Mouse (Mus musculus) myocyte (in vitro differentiated cells): ENCODE measurements around the gene Igfbp2. TPM values are rescaled to one million over a fixed set of nuclear protein-coding genes. Genes with fewer than 3 reads are reported as not detected.
A peak's percentile ranks its signal among the peaks of the same experiment; 100 is the strongest.

Experiments
- H3K27me3 ChIP-seq: one replicate; pipeline ENCODE4 v1.6.1; 2011; ENCODE audit not compliant: control insufficient read depth, insufficient read depth, insufficient read length
- H3K36me3 ChIP-seq: one replicate; pipeline ENCODE4 v1.6.1; 2011; ENCODE audit not compliant: control insufficient read depth, insufficient read depth
- H3K4me2 ChIP-seq: one replicate; pipeline ENCODE4 v1.6.1; 2011; ENCODE audit warnings: low read depth, control low read depth
- H3K4me3 ChIP-seq: one replicate; pipeline ENCODE4 v1.5.1; 2011; ENCODE audit warnings: mild to moderate bottlenecking, control low read depth, moderate library complexity
- H3K79me2 ChIP-seq: one replicate; pipeline ENCODE4 v1.6.1; 2011; ENCODE audit not compliant: control insufficient read depth, insufficient read depth
- H3ac ChIP-seq: one replicate; pipeline ENCODE4 v1.6.1; 2011; ENCODE audit not compliant: control insufficient read depth, insufficient read length
- CEBPB ChIP-seq: IDR thresholded peaks from 2 replicates; pipeline ENCODE4 v1.6.1; 2011; ENCODE audit warnings: mild to moderate bottlenecking, moderate library complexity; ENCODE audit not compliant: poor library complexity, insufficient read depth, severe bottlenecking
- E2F4 ChIP-seq: IDR thresholded peaks from one replicate; pipeline ENCODE4 v1.6.1; 2011; ENCODE audit warnings: mild to moderate bottlenecking, control low read depth, moderate library complexity; ENCODE audit not compliant: insufficient read depth
- MAX ChIP-seq: IDR thresholded peaks from one replicate; pipeline ENCODE4 v1.6.1; 2011; ENCODE audit warnings: low read depth, mild to moderate bottlenecking, control low read depth
- MYOD1 ChIP-seq, 3 experiments: IDR thresholded peaks; one replicate each; pipeline ENCODE4 v1.6.1; 2011; ENCODE audit warnings: control low read depth in 2 of 3, low read depth in 2 of 3, mild to moderate bottlenecking in 2 of 3, moderate library complexity in 1 of 3; ENCODE audit not compliant: insufficient read length in 2 of 3, control insufficient read depth in 1 of 3
- MYOG ChIP-seq, 3 experiments: IDR thresholded peaks; one replicate each; pipeline ENCODE4 v1.6.1; 2011; ENCODE audit warnings: control low read depth in 2 of 3, low read depth in 2 of 3, mild to moderate bottlenecking in 2 of 3; ENCODE audit not compliant: insufficient read length in 2 of 3, control insufficient read depth in 1 of 3, insufficient read depth in 1 of 3
- POLR2A ChIP-seq: IDR thresholded peaks from one replicate; pipeline ENCODE4 v1.6.1; 2011; ENCODE audit warnings: low read depth, mild to moderate bottlenecking, control low read depth, moderate library complexity; ENCODE audit not compliant: insufficient read length
- POLR2AphosphoS2 ChIP-seq: IDR thresholded peaks from one replicate; pipeline ENCODE4 v1.6.1; 2011; ENCODE audit warnings: low read depth, control low read depth; ENCODE audit not compliant: insufficient read length
- REST ChIP-seq: IDR thresholded peaks from one replicate; pipeline ENCODE4 v1.6.1; 2011; ENCODE audit warnings: mild to moderate bottlenecking, control low read depth, moderate library complexity; ENCODE audit not compliant: insufficient read depth, insufficient read length
- SRF ChIP-seq: IDR thresholded peaks from one replicate; pipeline ENCODE4 v1.6.1; 2011; ENCODE audit warnings: low read depth; ENCODE audit not compliant: control insufficient read depth, insufficient read length
- TCF12 ChIP-seq: IDR thresholded peaks from one replicate; pipeline ENCODE4 v1.6.1; 2011; ENCODE audit warnings: mild to moderate bottlenecking, control low read depth; ENCODE audit not compliant: poor library complexity, insufficient read depth, severe bottlenecking
- TCF3 ChIP-seq: IDR thresholded peaks from one replicate; pipeline ENCODE4 v1.6.1; 2011; ENCODE audit warnings: low read depth, control low read depth; ENCODE audit not compliant: insufficient read length
- USF1 ChIP-seq: IDR thresholded peaks from one replicate; pipeline ENCODE4 v1.6.1; 2011; ENCODE audit warnings: low read depth, mild to moderate bottlenecking, control low read depth, moderate library complexity
- polyA plus RNA-seq: library from polyadenylated mRNA; unstranded; fragments of >200 nt; fragmentation: generic; extraction: Trizol; gene quantifications from one replicate; pipeline ENCODE4 v1.2.1, GENCODE M21; 2012; ENCODE audit warnings: missing spikeins

Igfbp2 gene
- polyA plus RNA-seq, 1 experiment: 83.7 TPM

DNA sequence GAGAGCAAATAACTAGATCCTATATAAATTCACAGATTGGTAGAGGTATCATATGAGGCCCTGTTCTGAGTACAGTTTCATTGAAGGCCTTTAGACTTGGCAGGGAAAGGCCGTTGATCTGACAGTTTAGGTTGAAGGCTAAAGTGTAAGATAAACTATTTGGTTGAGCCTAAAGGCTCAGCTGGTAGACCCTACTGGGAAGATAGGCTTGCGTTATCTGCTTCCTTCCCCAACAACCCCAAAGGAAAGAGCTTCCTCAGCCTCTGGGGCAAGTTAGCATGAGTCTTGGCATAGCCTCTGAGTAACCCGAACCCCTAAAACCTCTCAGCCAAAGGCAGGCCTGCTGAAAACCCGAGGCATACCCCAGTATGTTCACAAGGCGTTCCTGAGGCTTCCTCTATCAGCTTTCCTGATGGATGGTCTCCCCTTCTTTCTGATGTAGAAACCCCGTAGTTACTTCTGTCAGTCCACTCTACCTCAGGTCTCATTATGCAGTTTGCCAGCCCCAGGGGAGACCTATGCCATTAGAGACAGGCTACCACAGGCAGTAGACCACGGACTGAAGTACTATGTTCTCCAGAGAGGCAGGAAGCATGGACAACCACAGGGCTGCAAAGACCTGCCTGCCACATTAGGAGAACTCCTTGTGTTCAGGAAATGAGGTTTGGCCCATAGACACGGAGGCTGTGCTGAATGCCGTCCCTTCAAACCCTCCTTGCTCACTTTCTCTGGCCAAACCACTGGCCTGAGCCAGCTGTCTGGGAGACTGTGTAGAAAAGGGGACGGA is 44.3 kb downstream of the Igfbp2 start:
- Histone ChIP-seq H3K79me2 (peaks cover 39% of the 10 kb centered on the region), H3K36me3 (peaks cover 27% of the 10 kb centered on the region), H3K27me3 (no peaks in the 10 kb centered on the region), H3K4me3 (no peak overlapping the region), H3K4me2 (peak overlapping the region; percentile 94), H3ac (no peak overlapping the region)
- TF ChIP-seq POLR2A (peak; percentile 13), POLR2AphosphoS2 (peak; percentile 56), MYOD1 (IDR thresholded peaks at IDR 0.05; ENCODE audit: control insufficient read depth in 1 of 3, insufficient read length in 2 of 3, low read depth in 2 of 3) (no peak)

DNA sequence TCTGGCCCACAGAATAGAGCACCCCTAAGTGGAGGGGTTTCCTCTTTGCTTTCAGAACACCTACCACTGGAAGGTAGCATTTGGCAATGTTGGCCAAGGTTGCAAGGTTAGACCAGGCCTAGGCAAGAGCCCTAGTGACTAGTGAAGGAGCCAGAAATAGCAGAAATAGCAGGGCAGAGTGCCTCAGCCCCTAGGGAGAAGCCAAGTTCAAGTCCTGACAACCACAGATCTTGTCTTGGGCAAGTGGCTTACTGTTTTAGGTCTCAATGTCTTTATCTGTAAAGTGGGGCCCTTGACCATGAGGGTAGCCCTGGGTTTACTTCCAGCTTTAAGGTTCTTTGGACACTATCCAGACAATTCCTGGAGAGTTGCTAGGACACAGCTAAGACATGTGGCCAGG is 45.0 kb downstream of the Igfbp2 start:
- Histone ChIP-seq H3K36me3 (peaks cover 24% of the 10 kb centered on the region), H3K79me2 (peaks cover 44% of the 10 kb centered on the region), H3K4me2 (peak overlapping the region; percentile 94), H3K27me3 (no peaks in the 10 kb centered on the region), H3ac (no peak overlapping the region), H3K4me3 (peak overlapping the region; percentile 97)
- TF ChIP-seq TCF12 (no peak), POLR2A (peak; percentile 4), POLR2AphosphoS2 (peak; percentile 62)

DNA sequence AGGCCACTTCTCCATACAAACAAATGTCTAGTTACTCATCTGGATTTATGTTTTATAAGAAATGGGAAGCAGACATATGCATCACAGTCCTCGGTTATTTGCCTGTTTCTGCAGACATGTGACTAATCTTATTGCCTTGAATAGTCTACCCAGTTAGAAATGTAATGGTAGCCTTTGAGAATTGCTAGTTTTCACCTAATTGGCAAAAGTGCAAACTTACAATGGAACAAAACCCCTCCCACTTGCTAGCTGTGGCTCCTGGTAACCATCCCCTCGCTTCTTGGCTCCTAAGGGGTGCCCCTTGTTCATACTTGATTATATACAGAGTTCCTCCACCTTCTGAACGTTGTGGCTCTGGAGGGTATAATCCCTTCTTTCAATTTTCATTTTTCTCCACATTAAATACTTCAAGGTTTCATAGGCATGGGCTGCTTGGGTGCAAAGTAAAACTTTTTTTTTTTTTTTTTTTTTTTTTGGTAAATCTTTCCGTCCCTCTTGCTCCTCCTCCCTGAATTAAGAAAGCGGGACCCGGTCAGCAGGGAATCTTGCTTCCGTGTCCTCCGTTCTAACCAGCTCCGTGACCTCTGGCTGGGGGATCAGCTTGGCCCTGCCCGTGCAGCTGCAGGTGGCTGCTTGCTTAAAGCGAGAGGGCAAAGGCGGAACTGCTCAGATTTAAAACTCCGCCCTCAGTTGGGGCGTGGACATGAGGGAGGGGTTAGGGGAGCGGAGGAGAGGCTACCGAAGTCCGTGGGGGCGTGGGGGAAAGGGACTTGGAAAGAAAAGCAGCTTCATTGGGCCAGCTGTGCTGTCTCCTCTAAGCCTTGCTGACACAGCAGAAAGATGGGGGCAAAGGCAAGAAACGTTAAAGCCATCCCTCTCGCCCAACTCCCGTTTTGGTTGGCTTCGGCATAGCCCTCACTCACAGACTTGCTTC is 45.6 kb downstream of the Igfbp2 start:
- H3K4me2 ChIP-seq: peak overlapping the region; percentile 94
- peaks cover 21% of the 10 kb centered on the region for H3K36me3 ChIP-seq
- H3K79me2 ChIP-seq: peaks cover 46% of the 10 kb centered on the region
- TF ChIP-seq POLR2AphosphoS2 (peak; percentile 55), E2F4 (no peak), POLR2A (peak; percentile 36), MYOD1 (IDR thresholded peaks at IDR 0.05; ENCODE audit: control insufficient read depth in 1 of 3, insufficient read length in 2 of 3, low read depth in 2 of 3) (peak in 1 of 3 experiments; percentile 17)
- H3ac ChIP-seq: no peak overlapping the region
- no peaks in the 10 kb centered on the region for H3K27me3 ChIP-seq
- H3K4me3 ChIP-seq: peak overlapping the region; percentile 97

DNA sequence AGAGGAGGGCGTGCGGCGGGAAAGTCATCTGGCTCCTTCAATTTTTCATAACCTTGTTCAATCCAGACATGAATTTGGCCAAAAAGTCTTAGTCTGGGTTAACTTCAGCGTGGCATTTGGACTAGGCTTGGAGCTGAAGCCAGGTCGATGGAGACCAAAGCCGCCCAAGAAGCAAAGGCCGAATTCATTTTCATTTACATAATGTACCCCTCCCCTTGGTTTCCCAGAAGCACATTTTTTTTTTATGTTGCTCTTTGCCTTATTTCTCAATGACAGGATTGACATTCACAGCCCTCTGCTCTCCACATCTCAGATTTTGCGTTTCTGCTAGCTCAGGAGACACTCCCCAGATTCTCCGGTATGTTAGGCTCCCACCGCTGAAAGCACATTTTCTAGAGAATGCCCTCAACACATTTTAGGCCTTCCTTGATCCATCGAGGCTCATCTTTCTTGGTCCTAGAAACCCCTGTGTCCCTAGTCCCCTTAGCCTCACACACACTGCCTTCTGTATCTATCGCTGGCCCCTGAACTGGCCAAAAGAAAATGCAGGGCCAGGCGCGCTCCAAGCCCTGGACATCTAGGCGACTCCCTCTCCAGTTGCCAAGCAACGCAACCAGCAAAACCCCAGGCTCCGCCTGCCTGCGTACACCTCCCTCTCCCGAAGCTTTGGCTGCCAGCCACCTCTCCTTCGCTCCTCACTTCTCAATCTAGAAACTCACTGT is 46.5 kb downstream of the Igfbp2 start:
- Histone ChIP-seq H3K27me3 (no peaks in the 10 kb centered on the region), H3K36me3 (peaks cover 16% of the 10 kb centered on the region), H3ac (peak overlapping the region; percentile 27), H3K4me3 (peak overlapping the region; percentile 97), H3K79me2 (peaks cover 46% of the 10 kb centered on the region), H3K4me2 (peak overlapping the region; percentile 94)
- TF ChIP-seq MAX (no peak), TCF12 (no peak), SRF (no peak), TCF3 (no peak), POLR2AphosphoS2 (peak; percentile 68), MYOD1 (IDR thresholded peaks at IDR 0.05; ENCODE audit: control insufficient read depth in 1 of 3, insufficient read length in 2 of 3, low read depth in 2 of 3) (no peak), CEBPB (no peak), USF1 (no peak), E2F4 (no peak), REST (no peak), MYOG (IDR thresholded peaks at IDR 0.05; ENCODE audit: control insufficient read depth in 1 of 3, insufficient read depth in 1 of 3, insufficient read length in 2 of 3, low read depth in 2 of 3) (no peak), POLR2A (peak; percentile 36)

DNA sequence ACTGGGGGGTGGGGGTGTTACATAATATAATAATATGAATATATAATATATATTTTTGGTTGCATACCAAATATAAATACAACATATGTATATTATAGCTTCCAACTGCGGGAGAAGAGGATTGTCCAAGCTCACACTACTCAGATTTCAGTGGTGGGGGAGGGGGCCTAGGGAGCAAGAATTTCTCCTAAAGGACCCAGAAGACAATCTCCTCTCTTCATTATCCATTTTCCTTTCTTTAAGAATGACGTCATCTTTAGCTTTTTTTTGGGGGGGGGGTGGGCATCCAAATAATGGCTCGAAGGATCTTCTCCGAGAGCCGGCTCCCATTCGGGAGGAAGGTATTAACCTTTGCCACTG is 47.0 kb downstream of the Igfbp2 start:
- Histone ChIP-seq H3ac (peak overlapping the region; percentile 27), H3K36me3 (peaks cover 11% of the 10 kb centered on the region), H3K27me3 (no peaks in the 10 kb centered on the region), H3K79me2 (peaks cover 46% of the 10 kb centered on the region), H3K4me3 (peak overlapping the region; percentile 97), H3K4me2 (peak overlapping the region; percentile 94)
- TF ChIP-seq POLR2A (no peak), REST (no peak), SRF (no peak), MYOD1 (IDR thresholded peaks at IDR 0.05; ENCODE audit: control insufficient read depth in 1 of 3, insufficient read length in 2 of 3, low read depth in 2 of 3) (no peak), MYOG (IDR thresholded peaks at IDR 0.05; ENCODE audit: control insufficient read depth in 1 of 3, insufficient read depth in 1 of 3, insufficient read length in 2 of 3, low read depth in 2 of 3) (no peak), POLR2AphosphoS2 (no peak), TCF3 (no peak)
